Mouse (Mus musculus) heart, adult 2 months (tissue): ENCODE measurements at regions not wholly inside any gene's neighbourhood (a gene's known extent, or its start where the extent isn't known, plus 50 kb on each side); places are given as distances from the start of the nearest gene placed in this dataset.
"Not testable (repeated sequence)": the region's sequence is repeated elsewhere in the genome, so short reads cannot be mapped to it uniquely, and the experiment has no call there.

Source experiments
- DNase-seq, 2 experiments: peaks; one replicate each; pipeline ENCODE4 v3.0.0; 2021
- H3K27ac ChIP-seq: fragments of 200-600 bp; 2 replicates; pipeline ENCODE4 v1.8.1; 2022
- H3K27me3 ChIP-seq: fragments of 200-500 bp; 2 replicates; pipeline ENCODE4 v1.6.1; 2012; ENCODE audit warnings: mild to moderate bottlenecking, low read length, inconsistent platforms, mixed read lengths; ENCODE audit not compliant: control insufficient read depth, insufficient read depth
- H3K36me3 ChIP-seq: fragments of 200-500 bp; 2 replicates; pipeline ENCODE4 v1.6.1; 2012; ENCODE audit warnings: low read length, inconsistent platforms; ENCODE audit not compliant: control insufficient read depth, insufficient read depth
- H3K4me1 ChIP-seq: fragments of 200-500 bp; 2 replicates; pipeline ENCODE4 v1.6.1; 2011; ENCODE audit warnings: low read length; ENCODE audit not compliant: control insufficient read depth, insufficient read depth
- H3K4me3 ChIP-seq: fragments of 200-600 bp; 2 replicates; pipeline ENCODE4 v1.8.1; 2022
- H3K79me2 ChIP-seq: fragments of 200-500 bp; replicated peaks from 2 replicates; pipeline ENCODE4 v1.6.1; 2012; ENCODE audit warnings: mild to moderate bottlenecking, inconsistent platforms, low read length, moderate library complexity, mixed read lengths; ENCODE audit not compliant: control insufficient read depth, insufficient read depth
- H3K9ac ChIP-seq: fragments of 200-500 bp; 2 replicates; pipeline ENCODE4 v1.6.1; 2012; ENCODE audit warnings: low read depth, mild to moderate bottlenecking, control low read depth, inconsistent platforms, low read length, mixed read lengths
- CTCF ChIP-seq: fragments of 200-600 bp; IDR thresholded peaks from 2 replicates; pipeline ENCODE4 v1.8.1; 2022; ENCODE audit warnings: antibody characterized with exemption, mild to moderate bottlenecking, moderate library complexity
- EP300 ChIP-seq: fragments of 200-500 bp; IDR thresholded peaks from 2 replicates; pipeline ENCODE4 v1.6.1; 2011; ENCODE audit warnings: low read depth, low read length, control low read depth; ENCODE audit not compliant: insufficient read depth
- POLR2A ChIP-seq: fragments of 200-500 bp; IDR thresholded peaks from 2 replicates; pipeline ENCODE4 v1.6.1; 2011; ENCODE audit warnings: mild to moderate bottlenecking, low read depth, low read length, control low read depth; ENCODE audit not compliant: insufficient read depth
- WGBS: fragments of 180-500 bp; shearing (Covaris S2); methylation state at CpG from one replicate; pipeline ENCODE4 v1.1.7; 2018; 5-methylcytosine and 5-hydroxymethylcytosine counted together
- intact Hi-C: fragments of 180-260 bp; cut with DNase I; formaldehyde crosslinking; loops from one replicate; pipeline ENCODE4 v1.15.1; 2025

DNA sequence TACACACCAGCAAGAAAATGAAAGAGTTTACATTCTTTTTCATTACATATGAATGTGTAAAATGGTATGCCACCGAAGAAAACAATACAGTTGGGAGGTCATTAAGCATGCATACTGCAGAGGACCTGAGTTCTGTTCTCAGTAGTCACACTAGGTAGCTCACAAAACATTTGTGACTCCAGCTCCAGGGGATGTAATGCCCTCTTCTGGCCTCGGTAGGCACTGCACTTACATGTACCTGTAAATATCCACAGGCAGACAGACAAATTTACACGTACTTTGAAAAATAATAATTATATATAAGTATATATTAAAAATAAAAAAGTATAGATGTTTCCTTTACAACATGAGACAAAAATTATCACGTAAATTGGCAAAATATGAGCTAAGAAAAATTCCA, 342.3 kb upstream of the Gm28363 start:
- H3K27ac ChIP-seq, result no peak overlapping the region
- 67% methylated on average over 4 of the region's 4 CpGs for WGBS
- intact Hi-C loops, result no loop called here
- TF ChIP-seq CTCF (no peak), POLR2A (no peak), EP300 (no peak)
- H3K4me1 ChIP-seq, result no peaks in the 10 kb centered on the region
- no peaks in the 10 kb centered on the region for H3K27me3 ChIP-seq
- DNase-seq, result no peak
- H3K79me2 ChIP-seq, result no peaks in the 10 kb centered on the region
- no peaks in the 10 kb centered on the region for H3K36me3 ChIP-seq
- H3K4me3 ChIP-seq, result no peak overlapping the region
- H3K9ac ChIP-seq, result no peak overlapping the region

DNA sequence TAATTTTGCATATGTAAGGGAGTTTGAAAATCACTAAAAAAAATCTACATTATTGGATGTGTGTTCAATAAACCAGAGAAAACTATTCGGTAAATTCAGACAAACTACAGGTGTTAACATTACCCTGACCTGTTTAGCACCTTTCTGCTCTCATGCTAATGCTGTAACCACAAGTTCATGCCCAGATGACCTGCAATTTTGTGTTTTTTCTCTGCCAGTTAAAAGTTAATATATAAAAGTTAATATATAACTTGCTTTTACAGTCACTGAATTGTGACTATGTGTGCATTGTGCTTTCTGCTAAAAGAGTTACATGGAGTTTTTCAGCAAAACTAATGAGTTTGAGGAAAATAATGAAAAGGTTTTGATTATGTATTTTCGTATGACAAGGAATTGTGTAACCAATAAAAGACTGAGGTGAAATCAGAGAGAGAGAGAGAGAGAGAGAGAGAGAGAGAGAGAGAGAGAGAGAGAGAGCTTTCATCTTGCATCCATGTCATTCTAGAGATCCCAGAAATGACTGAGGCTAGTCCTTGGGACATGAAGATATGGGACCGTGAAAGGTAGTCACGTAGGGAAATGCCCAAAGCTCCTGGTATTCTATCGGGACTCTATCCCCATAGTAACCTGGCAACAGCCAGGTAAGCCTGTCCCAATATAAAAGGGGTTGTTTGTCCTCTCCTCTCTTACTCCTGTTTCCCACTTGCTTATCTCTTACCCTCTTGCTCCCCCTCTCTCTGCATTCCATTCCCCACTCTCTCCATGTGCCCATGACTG, 340.3 kb upstream of the Gm28363 start:
- no peaks in the 10 kb centered on the region for H3K4me1 ChIP-seq
- WGBS, result 68% methylated on average over 5 of the region's 5 CpGs

GRCm38 (mm10) chr1:117364066-117364465, 332.9 kb upstream of the Gm28363 start:
- Histone ChIP-seq H3K4me1 (no peaks in the 10 kb centered on the region), H3K27ac (no peak overlapping the region), H3K79me2 (no peaks in the 10 kb centered on the region), H3K36me3 (no peaks in the 10 kb centered on the region), H3K4me3 (no peak overlapping the region), H3K27me3 (no peaks in the 10 kb centered on the region), H3K9ac (no peak overlapping the region)
- intact Hi-C loops, result no loop called here
- no peak for DNase-seq
- TF ChIP-seq EP300, result no peak
- no peak for TF ChIP-seq POLR2A
- TF ChIP-seq CTCF, result no peak

More for the DNA sequence above, 340.3 kb upstream of the Gm28363 start:
- Histone ChIP-seq H3K9ac (no peak overlapping the region), H3K4me3 (no peak overlapping the region), H3K27ac (no peak overlapping the region), H3K79me2 (no peaks in the 10 kb centered on the region), H3K27me3 (no peaks in the 10 kb centered on the region), H3K36me3 (no peaks in the 10 kb centered on the region)
- intact Hi-C loops, result no loop called here
- TF ChIP-seq EP300, result no peak
- TF ChIP-seq CTCF, result no peak
- no peak for TF ChIP-seq POLR2A
- DNase-seq, result no peak

DNA sequence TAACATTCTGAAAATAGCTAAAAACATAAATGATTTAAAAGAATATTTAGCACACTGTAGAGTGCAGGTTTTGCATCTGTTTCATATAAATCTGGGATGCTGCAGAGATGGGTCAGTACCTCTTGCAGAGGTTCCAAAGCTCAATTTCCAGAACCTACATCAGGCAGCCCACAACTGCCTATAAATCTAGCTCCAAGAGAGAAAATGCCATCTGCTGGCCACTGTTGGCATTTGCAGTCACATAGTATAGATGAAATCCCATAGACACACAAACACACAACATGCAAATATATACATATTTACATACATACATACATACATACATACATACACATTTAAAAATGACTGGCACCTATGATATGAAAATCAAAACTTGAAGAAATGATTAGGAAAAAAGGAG, 284.6 kb upstream of the Gm28363 start:
- Histone ChIP-seq H3K27ac (no peak overlapping the region), H3K27me3 (no peaks in the 10 kb centered on the region), H3K4me1 (no peaks in the 10 kb centered on the region), H3K9ac (no peak overlapping the region), H3K36me3 (no peaks in the 10 kb centered on the region), H3K79me2 (no peaks in the 10 kb centered on the region), H3K4me3 (no peak overlapping the region)
- DNase-seq, result no peak
- TF ChIP-seq POLR2A, result no peak
- TF ChIP-seq EP300, result no peak
- TF ChIP-seq CTCF, result no peak
- intact Hi-C loops, result no loop called here

DNA sequence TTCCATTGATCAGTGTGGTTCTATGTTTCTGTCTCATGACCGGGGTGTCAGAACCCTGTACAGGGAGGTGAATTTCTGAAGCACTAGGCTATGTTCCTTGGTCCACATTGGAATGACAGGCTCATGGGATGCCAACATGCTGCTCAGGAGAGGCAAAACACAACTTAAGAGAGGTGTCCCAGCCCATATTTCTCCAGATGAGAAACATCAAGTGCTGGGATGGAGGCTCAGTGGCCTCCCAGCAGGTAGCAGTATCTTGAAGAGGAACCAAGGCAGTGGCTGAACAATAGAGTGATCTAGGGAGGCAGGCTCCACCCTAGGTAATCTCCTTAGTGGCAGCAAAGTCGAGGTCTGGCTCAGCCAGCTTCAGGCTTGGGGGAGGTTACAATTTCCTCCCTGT, 239.2 kb upstream of the Gm28363 start:
- WGBS, result 52% methylated on average over 2 of the region's 2 CpGs
- intact Hi-C loops, result no loop called here

DNA sequence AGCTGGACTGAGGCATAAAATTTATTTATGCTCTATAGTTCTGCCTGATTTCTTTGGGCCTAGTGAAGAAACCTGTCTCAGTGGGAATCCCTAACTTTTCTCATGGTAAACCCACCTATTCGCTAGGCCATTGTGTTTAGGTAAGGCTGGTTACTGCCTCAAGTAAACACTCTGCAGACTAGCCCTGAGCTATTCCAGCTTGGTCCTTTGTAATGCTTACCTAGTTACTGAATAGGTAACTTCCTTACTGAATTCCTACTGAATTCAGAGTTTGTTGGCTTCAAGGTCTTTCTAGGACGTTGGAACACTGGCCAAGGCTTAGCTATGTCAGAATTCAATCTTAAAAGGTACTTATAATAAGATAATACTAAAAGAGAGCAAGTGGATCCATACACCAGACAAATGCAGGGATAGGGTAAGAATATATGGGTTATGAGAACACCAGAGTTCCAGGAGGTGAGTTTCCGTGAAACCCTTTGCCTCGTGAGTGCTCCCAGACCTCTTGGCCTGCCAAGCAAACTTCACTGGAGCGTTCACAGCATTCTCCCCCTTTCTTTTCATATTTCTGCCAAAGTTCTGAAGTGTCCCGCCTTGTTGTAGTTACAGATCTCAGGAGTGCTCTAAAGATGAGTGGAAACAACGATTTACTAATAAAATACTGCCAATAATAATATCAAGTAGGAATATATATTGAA, 238.6 kb upstream of the Gm28363 start:
- DNase-seq, intact Hi-C loops: not testable (repeated sequence)
- WGBS, result 58% methylated on average over 7 of the region's 7 CpGs

More for the DNA sequence above, 239.2 kb upstream of the Gm28363 start:
- Histone ChIP-seq H3K79me2 (no peaks in the 10 kb centered on the region), H3K4me3 (no peak overlapping the region), H3K9ac (no peak overlapping the region), H3K27me3 (no peaks in the 10 kb centered on the region), H3K36me3 (no peaks in the 10 kb centered on the region), H3K4me1 (no peaks in the 10 kb centered on the region), H3K27ac (no peak overlapping the region)
- DNase-seq, result no peak
- TF ChIP-seq EP300 (no peak), POLR2A (no peak), CTCF (no peak)

GRCm38 (mm10) chr1:117459126-117459525, 237.8 kb upstream of the Gm28363 start:
- H3K36me3 ChIP-seq, DNase-seq, H3K27me3 ChIP-seq, H3K4me1 ChIP-seq, intact Hi-C loops, H3K9ac ChIP-seq, H3K4me3 ChIP-seq, H3K27ac ChIP-seq, H3K79me2 ChIP-seq: not testable (repeated sequence)

More for the DNA sequence above, 238.6 kb upstream of the Gm28363 start:
- H3K27ac ChIP-seq, H3K4me1 ChIP-seq, H3K4me3 ChIP-seq, H3K36me3 ChIP-seq, H3K27me3 ChIP-seq, H3K79me2 ChIP-seq, H3K9ac ChIP-seq: not testable (repeated sequence)
